Comparison of ENCODE assay signal across 19 mouse cellular contexts in the genomic region with DNA sequence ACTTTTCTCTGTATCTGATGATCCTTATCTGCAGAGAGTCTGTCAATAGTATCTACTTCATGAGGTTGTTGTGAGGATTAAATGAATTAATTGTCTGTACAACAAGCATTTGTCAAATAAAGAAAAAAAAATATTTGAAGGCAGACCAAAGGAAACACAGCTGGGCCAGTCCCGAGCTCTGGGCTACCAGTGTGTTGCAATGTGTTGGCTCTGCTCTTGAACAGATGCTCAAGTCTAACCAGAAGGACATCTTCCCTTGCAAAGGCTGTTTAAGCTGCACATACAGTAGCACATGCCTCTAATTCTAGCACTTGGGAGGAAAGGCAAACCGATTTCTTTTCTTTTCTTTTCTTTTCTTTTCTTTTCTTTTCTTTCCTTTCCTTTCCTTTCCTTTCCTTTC. TPM values are rescaled to one million over a fixed set of nuclear protein-coding genes. Genes with fewer than 3 reads are reported as not detected.
DNase-seq lines count a peak whose midpoint lies in the region; ATAC-seq and TF ChIP-seq lines count a peak whose summit lies in the region.
"Had no signal": no experiment of that assay in that cellular context is flagged by ENCODE, and none has a peak within 500 bp of the region (broad histone marks: within the 10 kb centered on the region; RNA-seq: fewer than 3 reads in every experiment).

No protein-coding gene starts in this region.

- TF ChIP-seq POLR2A in kidney, adult 2 months (IDR thresholded peaks at IDR 0.05; ENCODE audit: low read depth, low read length), result no peak

- no peaks in the 10 kb centered on the region for H3K27me3 ChIP-seq in forebrain, postnatal 0 days (ENCODE audit: insufficient read depth, low read length)
- no peaks in the 10 kb centered on the region for H3K27me3 ChIP-seq in forebrain, embryonic 14.5 days (replicated peaks; ENCODE audit: control insufficient read depth, insufficient read depth, low read length)
- H3K27me3 ChIP-seq in kidney, adult 2 months (replicated peaks; ENCODE audit: control insufficient read depth, insufficient read depth, low read length), result no peaks in the 10 kb centered on the region
- H3K27me3 ChIP-seq: neural tube, embryonic 15.5 days had no signal

- DNase-seq in forebrain, postnatal 0 days, result peak; percentile 16
- no peak for DNase-seq in forebrain, embryonic 14.5 days (ENCODE audit: low spot score)
- peak; percentile 14 for DNase-seq in kidney, adult 2 months
- no peak for DNase-seq in kidney, postnatal 10 days
- DNase-seq in 3T3-L1 (ENCODE audit: low read depth, low spot score), result peak; percentile 27
- peak; percentile 17 to 26 for DNase-seq in layer of hippocampus, adult 8-10 months (ENCODE audit: low spot score in 2 of 2)
- no peak for DNase-seq in right cerebral cortex, postnatal 14 days
- DNase-seq in cerebellum, adult 18-20 months, result no peak
- DNase-seq: adrenal gland, postnatal 25 days; cerebellum, adult 9-10 months; kidney, adult 11 months; kidney, postnatal 4 days; midbrain, embryonic 14.5 days; right cerebral cortex, postnatal 4 days; thymus, postnatal 4 days had no signal

- H3K9ac ChIP-seq in forebrain, postnatal 0 days, result no peak overlapping the region
- no peak overlapping the region for H3K9ac ChIP-seq in forebrain, embryonic 14.5 days (ENCODE audit: low read length)
- H3K9ac ChIP-seq: neural tube, embryonic 15.5 days had no signal

- no peaks in the 10 kb centered on the region for H3K36me3 ChIP-seq in forebrain, postnatal 0 days (ENCODE audit: insufficient read depth)
- no peaks in the 10 kb centered on the region for H3K36me3 ChIP-seq in forebrain, embryonic 14.5 days (ENCODE audit: control insufficient read depth, insufficient read depth, low read length)
- no peaks in the 10 kb centered on the region for H3K36me3 ChIP-seq in kidney, adult 2 months (ENCODE audit: control insufficient read depth, insufficient read depth, low read length)
- H3K36me3 ChIP-seq: forebrain, embryonic 10.5 days; neural tube, embryonic 15.5 days had no signal

- no peaks in the 10 kb centered on the region for H3K4me1 ChIP-seq in forebrain, postnatal 0 days (ENCODE audit: insufficient read depth)
- H3K4me1 ChIP-seq in forebrain, embryonic 14.5 days (ENCODE audit: control insufficient read depth, insufficient read depth, low read length), result no peaks in the 10 kb centered on the region
- no peaks in the 10 kb centered on the region for H3K4me1 ChIP-seq in kidney, adult 2 months (ENCODE audit: control insufficient read depth, insufficient read depth, low read length)
- H3K4me1 ChIP-seq: forebrain, embryonic 10.5 days; neural tube, embryonic 15.5 days had no signal

- 69% methylated on average over 2 of the region's 2 CpGs for WGBS in forebrain, postnatal 0 days
- WGBS in forebrain, embryonic 14.5 days, result 78% methylated on average over 2 of the region's 2 CpGs
- 76% methylated on average over 2 of the region's 2 CpGs for WGBS in kidney, adult 2 months

- no peak overlapping the region for H3K4me3 ChIP-seq in forebrain, postnatal 0 days (ENCODE audit: low read depth, low read length)
- H3K4me3 ChIP-seq in forebrain, embryonic 14.5 days (ENCODE audit: low read depth, low read length), result no peak overlapping the region
- H3K4me3 ChIP-seq in kidney, adult 2 months (ENCODE audit: insufficient read depth, low read depth, low read length), result no peak overlapping the region
- H3K4me3 ChIP-seq: forebrain, embryonic 10.5 days; myocyte; neural tube, embryonic 15.5 days had no signal

- no peak overlapping the region for H3K27ac ChIP-seq in forebrain, postnatal 0 days (ENCODE audit: low read depth, low read length)
- H3K27ac ChIP-seq in forebrain, embryonic 14.5 days (ENCODE audit: low read depth, low read length), result no peak overlapping the region
- no peak overlapping the region for H3K27ac ChIP-seq in kidney, adult 2 months (ENCODE audit: insufficient read depth, low read depth, low read length)
- H3K27ac ChIP-seq: forebrain, embryonic 10.5 days; neural tube, embryonic 15.5 days had no signal

- H3K4me2 ChIP-seq in forebrain, postnatal 0 days (ENCODE audit: low read depth), result no peak overlapping the region
- no peak overlapping the region for H3K4me2 ChIP-seq in forebrain, embryonic 14.5 days (ENCODE audit: low read length)
- H3K4me2 ChIP-seq: neural tube, embryonic 15.5 days had no signal

- no peaks in the 10 kb centered on the region for H3K9me3 ChIP-seq in forebrain, postnatal 0 days (ENCODE audit: low read length)
- H3K9me3 ChIP-seq in forebrain, embryonic 14.5 days (replicated peaks; ENCODE audit: control insufficient read depth, low read length), result no peaks in the 10 kb centered on the region
- H3K9me3 ChIP-seq: forebrain, embryonic 10.5 days; neural tube, embryonic 15.5 days had no signal

- ATAC-seq in forebrain, postnatal 0 days, result no peak
- ATAC-seq in forebrain, embryonic 14.5 days, result no peak
- ATAC-seq: hindbrain, embryonic 16.5 days had no signal

- no peak for TF ChIP-seq CTCF in forebrain, postnatal 0 days (IDR thresholded peaks at IDR 0.05; ENCODE audit: low read depth)
- no peak for TF ChIP-seq CTCF in kidney, adult 2 months (conservative IDR thresholded peaks at IDR 0.05; ENCODE audit: insufficient read depth, insufficient read length, low read depth, low read length)

RNA-seq across cellular contexts. Expression of a gene that starts 37.2 kb away (rescaled TPM):
- 3.2 and 4.1 TPM in 2 replicates for total RNA-seq in forebrain, postnatal 0 days (2014; rRNA removed)
- 0.96 and 1.1 TPM in 2 replicates for polyA plus RNA-seq in forebrain, postnatal 0 days (2015; fragmentation: Nextera tagmentation; extraction: Ambion mirVana)
- polyA plus RNA-seq in forebrain, embryonic 14.5 days (2014; fragmentation: Nextera tagmentation; extraction: Ambion mirVana), result 5.3 and 5.6 TPM in 2 replicates
- 4.4 and 5.4 TPM in 2 replicates for polyA plus RNA-seq in kidney, adult 2 months (2012; rRNA removed)
- 10 to 100 TPM in 3 of 4 experiments, 1 to 10 TPM in 1; 7.7 to 15.9 (median 13.5) TPM for total RNA-seq in layer of hippocampus, adult 8-10 months (2022)

Comparison
In these comparisons a context has a peak if more than half of its experiments do, and no peak if none do; other contexts are left out.
1. DNase-seq: peak in forebrain, postnatal 0 days (single experiment), kidney, adult 2 months (single experiment), 3T3-L1 (single experiment) and layer of hippocampus, adult 8-10 months (2 of 2); none in forebrain, embryonic 14.5 days (single experiment), kidney, postnatal 10 days (single experiment), right cerebral cortex, postnatal 14 days (single experiment) and cerebellum, adult 18-20 months (0 of 2).